Mouse (Mus musculus) intestine, postnatal 0 days (tissue): ENCODE measurements at regions not wholly inside any gene's neighbourhood (a gene's known extent, or its start where the extent isn't known, plus 50 kb on each side); places are given as distances from the start of the nearest gene placed in this dataset.

ENCODE experiments used
- ATAC-seq: fragments of 200-750 bp; cut with Nextera tagmentation; 2 replicates; pipeline ENCODE4 v1.8.0; 2017; ENCODE audit warnings: mild to moderate bottlenecking, moderate TSS enrichment, moderate library complexity
- H3K27ac ChIP-seq: fragments of 300-500 bp; sonication (generic); 2 replicates; pipeline ENCODE4 v1.5.1; 2014; ENCODE audit warnings: mild to moderate bottlenecking, low read depth, low read length, moderate library complexity
- H3K27me3 ChIP-seq: fragments of 300-500 bp; sonication (generic); replicated peaks from 2 replicates; pipeline ENCODE4 v1.6.1; 2014; ENCODE audit warnings: low read length, mixed read lengths; ENCODE audit not compliant: control insufficient read depth, insufficient read depth
- H3K36me3 ChIP-seq: fragments of 300-500 bp; sonication (generic); 2 replicates; pipeline ENCODE4 v1.6.1; 2014; ENCODE audit warnings: mild to moderate bottlenecking, moderate library complexity; ENCODE audit not compliant: control insufficient read depth, insufficient read depth
- H3K4me1 ChIP-seq: fragments of 300-500 bp; sonication (generic); replicated peaks from 2 replicates; pipeline ENCODE4 v1.6.1; 2014; ENCODE audit warnings: antibody characterized with exemption, low read length, mixed read lengths; ENCODE audit not compliant: control insufficient read depth, insufficient read depth
- H3K4me2 ChIP-seq: fragments of 300-500 bp; sonication (generic); replicated peaks from 2 replicates; pipeline ENCODE4 v1.6.1; 2014; ENCODE audit warnings: low read depth, mild to moderate bottlenecking, moderate library complexity
- H3K4me3 ChIP-seq: fragments of 300-500 bp; sonication (generic); 2 replicates; pipeline ENCODE4 v1.5.1; 2014; ENCODE audit warnings: low read depth, low read length
- H3K9ac ChIP-seq: fragments of 300-500 bp; sonication (generic); 2 replicates; pipeline ENCODE4 v1.6.1; 2014; ENCODE audit warnings: mild to moderate bottlenecking, low read depth, low read length
- H3K9me3 ChIP-seq: fragments of 300-500 bp; sonication (generic); 2 replicates; pipeline ENCODE4 v1.6.1; 2016; ENCODE audit warnings: mixed run types; ENCODE audit not compliant: control insufficient read depth
- CTCF ChIP-seq: sonication (generic); IDR thresholded peaks from 2 replicates; pipeline ENCODE4 v1.5.1; 2016; ENCODE audit warnings: low read depth, mild to moderate bottlenecking, control low read depth, antibody characterized with exemption, moderate library complexity
- WGBS: fragments of 180-500 bp; shearing (Covaris S2); extraction: QIAGEN DNeasy Blood & Tissue Kit; methylation state at CpG from one replicate; pipeline ENCODE4 v1.1.7; 2014; 5-methylcytosine and 5-hydroxymethylcytosine counted together

GRCm38 (mm10) chr12:51111811-51112210 lies 236.1 kb upstream of the G2e3 start:
- Histone ChIP-seq H3K9me3 (no peaks in the 10 kb centered on the region), H3K4me2 (no peak overlapping the region), H3K4me3 (no peak overlapping the region), H3K27ac (no peak overlapping the region), H3K27me3 (no peaks in the 10 kb centered on the region), H3K4me1 (no peaks in the 10 kb centered on the region), H3K36me3 (no peaks in the 10 kb centered on the region), H3K9ac (no peak overlapping the region)
- WGBS, result 36% methylated on average over 4 of the region's 4 CpGs
- TF ChIP-seq CTCF, result no peak
- no peak for ATAC-seq

- 76% methylated on average over 5 of the region's 5 CpGs for WGBS
- H3K9me3 ChIP-seq, result no peaks in the 10 kb centered on the region
- H3K4me3 ChIP-seq, result no peak overlapping the region
- no peak for ATAC-seq
- no peaks in the 10 kb centered on the region for H3K36me3 ChIP-seq
- TF ChIP-seq CTCF, result no peak
- H3K4me1 ChIP-seq, result no peaks in the 10 kb centered on the region
- H3K4me2 ChIP-seq, result no peak overlapping the region
- H3K27me3 ChIP-seq, result no peaks in the 10 kb centered on the region
- no peak overlapping the region for H3K9ac ChIP-seq
- no peak overlapping the region for H3K27ac ChIP-seq
Measured at GRCm38 (mm10) chr12:51108044-51108443, 239.8 kb upstream of the G2e3 start.

GRCm38 (mm10) chr12:51103541-51104042 lies 244.3 kb upstream of the G2e3 start:
- no peak for ATAC-seq
- 58% methylated on average over 4 of the region's 4 CpGs for WGBS

GRCm38 (mm10) chr12:51101636-51102035 lies 246.2 kb upstream of the G2e3 start:
- no peaks in the 10 kb centered on the region for H3K36me3 ChIP-seq
- no peak overlapping the region for H3K27ac ChIP-seq
- no peak for TF ChIP-seq CTCF
- no peak for ATAC-seq
- no peaks in the 10 kb centered on the region for H3K27me3 ChIP-seq
- no peaks in the 10 kb centered on the region for H3K4me1 ChIP-seq
- H3K4me3 ChIP-seq, result no peak overlapping the region
- WGBS, result 78% methylated on average over 6 of the region's 6 CpGs
- no peak overlapping the region for H3K9ac ChIP-seq
- no peak overlapping the region for H3K4me2 ChIP-seq
- no peaks in the 10 kb centered on the region for H3K9me3 ChIP-seq

More at GRCm38 (mm10) chr12:51103541-51104042, 244.3 kb upstream of the G2e3 start:
- Histone ChIP-seq H3K36me3 (no peaks in the 10 kb centered on the region), H3K4me2 (no peak overlapping the region), H3K9ac (no peak overlapping the region), H3K4me1 (no peaks in the 10 kb centered on the region), H3K27ac (no peak overlapping the region), H3K27me3 (no peaks in the 10 kb centered on the region), H3K9me3 (no peaks in the 10 kb centered on the region), H3K4me3 (no peak overlapping the region)
- TF ChIP-seq CTCF, result no peak

GRCm38 (mm10) chr12:51100868-51101267 lies 247.0 kb upstream of the G2e3 start:
- H3K36me3 ChIP-seq, result no peaks in the 10 kb centered on the region
- WGBS, result 73% methylated on average over 5 of the region's 5 CpGs
- H3K4me2 ChIP-seq, result no peak overlapping the region

GRCm38 (mm10) chr12:51095974-51096373 lies 251.9 kb upstream of the G2e3 start:
- Histone ChIP-seq H3K36me3 (no peaks in the 10 kb centered on the region), H3K27ac (no peak overlapping the region), H3K9ac (no peak overlapping the region), H3K27me3 (no peaks in the 10 kb centered on the region), H3K4me3 (no peak overlapping the region), H3K4me1 (no peaks in the 10 kb centered on the region), H3K9me3 (no peaks in the 10 kb centered on the region), H3K4me2 (no peak overlapping the region)
- 71% methylated on average over 4 of the region's 4 CpGs for WGBS
- no peak for ATAC-seq
- TF ChIP-seq CTCF, result no peak

More at GRCm38 (mm10) chr12:51100868-51101267, 247.0 kb upstream of the G2e3 start:
- no peak overlapping the region for H3K4me3 ChIP-seq
- ATAC-seq, result no peak
- H3K9me3 ChIP-seq, result no peaks in the 10 kb centered on the region
- no peak overlapping the region for H3K27ac ChIP-seq
- H3K4me1 ChIP-seq, result no peaks in the 10 kb centered on the region
- no peak for TF ChIP-seq CTCF
- H3K27me3 ChIP-seq, result no peaks in the 10 kb centered on the region
- no peak overlapping the region for H3K9ac ChIP-seq

GRCm38 (mm10) chr12:51089324-51089723 lies 258.5 kb upstream of the G2e3 start:
- no peak overlapping the region for H3K9ac ChIP-seq
- no peak overlapping the region for H3K4me2 ChIP-seq
- no peaks in the 10 kb centered on the region for H3K36me3 ChIP-seq
- H3K9me3 ChIP-seq, result no peaks in the 10 kb centered on the region
- no peak overlapping the region for H3K4me3 ChIP-seq
- H3K27me3 ChIP-seq, result no peaks in the 10 kb centered on the region
- H3K27ac ChIP-seq, result no peak overlapping the region
- WGBS, result 79% methylated on average over 7 of the region's 7 CpGs
- no peak for TF ChIP-seq CTCF
- no peaks in the 10 kb centered on the region for H3K4me1 ChIP-seq
- ATAC-seq, result no peak
